Mouse (Mus musculus): ENCODE data around the gene Eif2b3.

- TF ChIP-seq CTCF (conservative IDR thresholded peaks at IDR 0.05; ENCODE audit: low read length), result no peak
- no peak for TF ChIP-seq NANOG (IDR thresholded peaks at IDR 0.05; ENCODE audit: borderline replicate concordance, low read length)
These were observed 17.2 kb upstream of the Eif2b3 start for GRCm38 (mm10) chr4:117001957-117002356.
